Mouse (Mus musculus) c-Kit-positive CD71-positive TER-119-positive erythroid progenitor cells, embryonic 14.5 days (primary cell): ENCODE measurements around the gene Col26a1.

Experiments used
- DNase-seq: peaks from one replicate; pipeline ENCODE4 v3.0.0-alpha.2; 2013; ENCODE audit warnings: low spot score

Col26a1 gene

GRCm38 (mm10) chr5:136882788-136883439, at the start of gene Col26a1:
TSS of gene Col26a1 (minus strand) at chr5:136883209.
- DNase-seq = no peak

GRCm38 (mm10) chr5:136931896-136932295, 48.9 kb upstream of the Col26a1 start:
- DNase-seq = no peak

GRCm38 (mm10) chr5:136929073-136929472, 46.1 kb upstream of the Col26a1 start:
- peak; percentile 73 for DNase-seq

GRCm38 (mm10) chr5:136923751-136924478, 40.9 kb upstream of the Col26a1 start:
- no peak for DNase-seq

GRCm38 (mm10) chr5:136922830-136923229, 39.8 kb upstream of the Col26a1 start:
- no peak for DNase-seq

- peak; percentile 25 for DNase-seq
Measured at GRCm38 (mm10) chr5:136919546-136920301, 36.7 kb upstream of the Col26a1 start.

GRCm38 (mm10) chr5:136918655-136919472, 35.9 kb upstream of the Col26a1 start:
- DNase-seq = peak; percentile 81

- no peak for DNase-seq
Measured at GRCm38 (mm10) chr5:136917613-136918242, 34.7 kb upstream of the Col26a1 start.

- DNase-seq = no peak
Measured at GRCm38 (mm10) chr5:136914183-136914582, 31.2 kb upstream of the Col26a1 start.

- DNase-seq = peak; percentile 39
Measured at GRCm38 (mm10) chr5:136907991-136908857, 25.2 kb upstream of the Col26a1 start, which contains the start of gene Ift22. TSS of gene Ift22 (plus strand) at chr5:136908150.

- DNase-seq = no peak
Measured at GRCm38 (mm10) chr5:136907587-136907986, 24.6 kb upstream of the Col26a1 start.

GRCm38 (mm10) chr5:136905630-136906029, 22.6 kb upstream of the Col26a1 start:
- peak; percentile 40 for DNase-seq

- DNase-seq = no peak
Measured at GRCm38 (mm10) chr5:136904621-136905020, 21.6 kb upstream of the Col26a1 start.

- DNase-seq = no peak
Measured at GRCm38 (mm10) chr5:136895529-136895963, 12.5 kb upstream of the Col26a1 start.

GRCm38 (mm10) chr5:136894840-136895528, 12.0 kb upstream of the Col26a1 start:
- DNase-seq = no peak

GRCm38 (mm10) chr5:136888539-136889355, 5.7 kb upstream of the Col26a1 start:
- no peak for DNase-seq

- no peak for DNase-seq
Measured at GRCm38 (mm10) chr5:136886957-136887356, 3.9 kb upstream of the Col26a1 start.

GRCm38 (mm10) chr5:136882055-136882787, 788 bp downstream of the Col26a1 start:
- no peak for DNase-seq
